Mouse (Mus musculus): Measurements from ENCODE around the gene Gna13. TPM values are rescaled to one million over a fixed set of nuclear protein-coding genes. Genes with fewer than 3 reads are reported as not detected.

The Gna13 gene
- 25.8 and 30.4 TPM in 2 replicates for polyA plus RNA-seq (2012; rRNA removed)

GRCm38 (mm10) chr11:109362463-109363190, at the start of gene Gna13:
Gene Gna13, plus strand, starts transcription at chr11:109362831.

GRCm38 (mm10) chr11:109413617-109414016, 51.0 kb downstream of the Gna13 start, which contains the start of gene 9930022D16Rik:
Gene 9930022D16Rik, plus strand, starts transcription at chr11:109413917.

DNA sequence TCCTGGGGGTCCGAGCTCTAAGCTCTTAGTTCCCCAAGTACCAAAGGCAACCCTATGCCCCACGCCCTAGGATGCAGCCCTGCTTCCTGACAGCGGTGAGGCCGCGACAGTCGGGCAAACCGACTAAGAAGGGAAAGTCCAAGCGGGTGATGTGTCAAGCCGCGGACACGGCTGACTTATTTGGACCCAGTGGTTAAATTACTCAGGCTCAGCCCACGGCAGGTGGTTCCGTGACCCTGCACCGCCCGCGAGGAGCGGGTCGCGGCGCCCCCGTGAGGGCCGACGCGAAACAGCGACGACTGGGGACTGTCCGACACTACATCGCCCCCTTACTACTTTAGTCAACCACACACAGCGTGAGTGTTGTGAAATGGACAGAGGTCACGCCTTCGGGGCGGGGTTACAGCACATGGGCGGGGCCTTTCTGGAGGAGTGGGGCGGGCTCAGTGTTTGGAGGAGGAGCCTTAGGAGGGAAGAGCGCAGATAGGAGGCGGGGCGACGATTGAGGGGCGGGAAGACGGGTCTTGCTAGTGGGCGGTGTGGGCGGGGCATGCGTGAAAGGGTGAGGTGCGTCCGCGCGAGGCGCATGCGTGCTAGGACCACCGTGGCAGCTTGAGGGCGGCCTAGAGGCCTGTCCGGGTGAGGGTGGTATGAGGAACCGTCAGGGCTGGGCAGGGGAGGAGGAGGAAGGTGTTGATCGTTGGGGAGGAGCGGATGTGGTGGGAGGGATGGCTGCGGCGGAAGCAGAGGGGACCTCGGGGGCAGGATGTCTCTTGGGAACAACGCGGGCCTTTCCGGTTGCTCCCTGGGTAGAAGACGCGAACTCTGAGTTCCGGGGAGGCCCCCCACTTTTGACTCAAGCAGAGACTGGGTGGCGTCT, 63.0 kb downstream of the Gna13 start, which contains the start of gene Amz2:
Gene Amz2 (plus strand): TSS at position 555 of the 880 bp plus-strand sequence.

Other genes with a start within 250 kb of the Gna13 start
- gene E030025P04Rik, start 218.5 kb upstream of the Gna13 start, polyA plus RNA-seq (2012; rRNA removed): not detected in 2 replicates
- 3.5 and 4.5 TPM in 2 replicates for gene Rgs9, start 64.7 kb upstream of the Gna13 start, polyA plus RNA-seq (2012; rRNA removed)
- gene 9930022D16Rik, start 51.1 kb downstream of the Gna13 start, polyA plus RNA-seq (2012; rRNA removed): not detected in 2 replicates
- 63.6 and 88.0 TPM in 2 replicates for gene Amz2, start 63.1 kb downstream of the Gna13 start, polyA plus RNA-seq (2012; rRNA removed)
- gene Arsg, start 110.5 kb downstream of the Gna13 start, polyA plus RNA-seq (2012; rRNA removed): 2.9 and 4.3 TPM in 2 replicates
- gene Slc16a6, start 110.8 kb downstream of the Gna13 start, polyA plus RNA-seq (2012; rRNA removed): 3.1 and 3.6 TPM in 2 replicates
- 10.7 and 17.8 TPM in 2 replicates for gene Wipi1, start 249.1 kb downstream of the Gna13 start, polyA plus RNA-seq (2012; rRNA removed)

Measured in central nervous system, embryonic 11.5 days (tissue).